Mouse (Mus musculus) stomach, postnatal 0 days (tissue): Measurements from ENCODE around the gene Pcmt1.

ENCODE experiments used
- CTCF ChIP-seq: IDR thresholded peaks from 2 replicates; pipeline ENCODE4 v1.5.1; 2016; ENCODE audit warnings: antibody characterized with exemption, low read depth, mild to moderate bottlenecking, moderate library complexity
- EP300 ChIP-seq: optimal IDR thresholded peaks from 2 replicates; pipeline ENCODE3; 2016; ENCODE audit warnings: antibody characterized with exemption

DNA sequence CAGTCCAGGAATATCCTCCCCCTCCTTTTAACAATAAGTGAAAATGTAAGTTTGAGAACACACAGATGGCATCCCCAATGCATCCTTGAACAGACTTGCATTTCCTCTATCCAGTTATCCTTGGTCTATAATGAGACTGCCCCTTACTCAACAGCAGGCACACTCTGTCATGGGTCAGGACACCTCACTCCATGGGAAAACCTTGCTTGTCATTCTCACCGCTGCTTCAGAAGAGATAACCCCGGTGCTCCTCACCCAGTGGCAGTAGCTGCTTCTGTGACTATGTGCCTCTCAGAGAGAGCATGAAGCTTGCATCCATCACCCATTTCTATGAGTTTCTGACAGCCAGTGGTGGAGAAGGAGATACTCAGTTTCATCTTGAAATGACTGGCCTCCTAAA is 74.5 kb downstream of the Pcmt1 start:
- no peak for TF ChIP-seq CTCF
- TF ChIP-seq EP300: no peak
